22 mouse cellular contexts compared by ENCODE assay signal in genomic region chr8:4162786-4163185, GRCm38 (mm10). TPM values are rescaled to one million over a fixed set of nuclear protein-coding genes. Genes with fewer than 3 reads are reported as not detected.
"Had no signal": no experiment of that assay in that cellular context is flagged by ENCODE, and none has a peak within 500 bp of the region (broad histone marks: within the 10 kb centered on the region; RNA-seq: fewer than 3 reads in every experiment).

No protein-coding gene starts in this region.

- H3K27ac ChIP-seq: intestine, embryonic 15.5 days; limb, embryonic 13.5 days; liver, embryonic 15.5 days; neural tube, embryonic 15.5 days had no signal

- H3K9ac ChIP-seq: intestine, embryonic 15.5 days; limb, embryonic 13.5 days; liver, embryonic 15.5 days; neural tube, embryonic 15.5 days had no signal

- H3K27me3 ChIP-seq: intestine, embryonic 15.5 days; limb, embryonic 13.5 days; liver, embryonic 15.5 days; neural tube, embryonic 15.5 days had no signal

- H3K4me3 ChIP-seq: intestine, embryonic 15.5 days; limb, embryonic 13.5 days; liver, embryonic 15.5 days; myocyte; neural tube, embryonic 15.5 days had no signal

- DNase-seq: kidney, adult 18-20 months; kidney, postnatal 25 days; layer of hippocampus, adult 9-11 months; layer of hippocampus, postnatal 36 days; left cerebral cortex, postnatal 4 days; lung, adult 2 months; lung, postnatal 36 days; midbrain, embryonic 14.5 days; right cerebral cortex, adult 18-20 months; right cerebral cortex, postnatal 25 days had no signal

- H3K9me3 ChIP-seq: intestine, embryonic 15.5 days; limb, embryonic 13.5 days; liver, embryonic 15.5 days; neural tube, embryonic 15.5 days had no signal

- ATAC-seq: intestine, embryonic 15.5 days; lung, postnatal 0 days had no signal

- H3K4me2 ChIP-seq: intestine, embryonic 15.5 days; limb, embryonic 13.5 days; liver, embryonic 15.5 days; neural tube, embryonic 15.5 days had no signal

- H3K36me3 ChIP-seq: intestine, embryonic 15.5 days; limb, embryonic 13.5 days; liver, embryonic 15.5 days; neural tube, embryonic 15.5 days had no signal

RNA-seq across cellular contexts. Expression of gene Cd209g, which starts 28.9 kb away (rescaled TPM):
- total RNA-seq: left cerebral cortex, postnatal 4 days; liver, adult 2 months had no signal
- polyA plus RNA-seq: intestine, embryonic 15.5 days; kidney, embryonic 16.5 days; limb, embryonic 13.5 days; lung, postnatal 0 days; midbrain, embryonic 14.5 days; myocyte; neural tube, embryonic 11.5 days; neural tube, embryonic 15.5 days; small intestine, adult 2 months; stomach, embryonic 14.5 days had no signal

RNA-seq across cellular contexts. Expression of gene Cd209f, which starts 57.2 kb away (rescaled TPM):
- total RNA-seq: megakaryocyte progenitor cell, adult 5-6 weeks had no signal
- polyA plus RNA-seq: intestine, embryonic 15.5 days; limb, embryonic 13.5 days; lung, postnatal 0 days; midbrain, embryonic 14.5 days; myocyte; neural tube, embryonic 11.5 days; neural tube, embryonic 15.5 days; small intestine, adult 2 months; stomach, embryonic 14.5 days had no signal
